In genomic region chr16:21794697-21795045, GRCm38 (mm10) we compare ENCODE assay signal across 9 mouse cellular contexts. TPM values are rescaled to one million over a fixed set of nuclear protein-coding genes. Genes with fewer than 3 reads are reported as not detected.
A peak's percentile ranks its signal among the peaks of the same experiment; 100 is the strongest.
DNase-seq lines count a peak whose midpoint lies in the region; ATAC-seq and TF ChIP-seq lines count a peak whose summit lies in the region.
"Had no signal": no experiment of that assay in that cellular context is flagged by ENCODE, and none has a peak within 500 bp of the region (broad histone marks: within the 10 kb centered on the region; RNA-seq: fewer than 3 reads in every experiment).

No protein-coding gene starts in this region.

- no peak for TF ChIP-seq RAD21 in MEL (IDR thresholded peaks at IDR 0.05; ENCODE audit: low read depth, low read length)

- 1% methylated on average over 14 of the region's 14 CpGs for WGBS in heart, embryonic 15.5 days
- under 1% methylated on average over 14 of the region's 14 CpGs for WGBS in forebrain, embryonic 15.5 days
- WGBS in liver, postnatal 0 days (ENCODE audit: insufficient replicate concordance), result under 1% methylated on average over 14 of the region's 14 CpGs

- DNase-seq in heart, adult 11 months, result no peak
- DNase-seq in MEL (ENCODE audit: low read depth, low spot score), result no peak
- no peak for DNase-seq in liver, postnatal 0 days
- DNase-seq in right cerebral cortex, postnatal 4 days, result no peak
- no peak for DNase-seq in layer of hippocampus, adult 9-10 months (ENCODE audit: low spot score)
- no peak for DNase-seq in layer of hippocampus, adult 9-11 months

- no peaks in the 10 kb centered on the region for H3K9me3 ChIP-seq in heart, embryonic 15.5 days (replicated peaks)
- no peaks in the 10 kb centered on the region for H3K9me3 ChIP-seq in MEL (replicated peaks; ENCODE audit: insufficient read depth, low read length)
- H3K9me3 ChIP-seq in forebrain, embryonic 15.5 days, result no peaks in the 10 kb centered on the region
- no peaks in the 10 kb centered on the region for H3K9me3 ChIP-seq in liver, postnatal 0 days (ENCODE audit: low read length)

- peak overlapping the region; percentile 90 for H3K9ac ChIP-seq in heart, embryonic 15.5 days
- peak overlapping the region; percentile 62 for H3K9ac ChIP-seq in MEL (ENCODE audit: control insufficient read depth, low read depth, low read length, poor library complexity, severe bottlenecking)
- H3K9ac ChIP-seq in forebrain, embryonic 15.5 days (replicated peaks), result peak overlapping the region; percentile 91
- peak overlapping the region; percentile 69 for H3K9ac ChIP-seq in liver, postnatal 0 days (replicated peaks)

- H3K27ac ChIP-seq in heart, embryonic 15.5 days, result peak overlapping the region; percentile 93
- peak overlapping the region; percentile 63 for H3K27ac ChIP-seq in MEL (ENCODE audit: control insufficient read depth, low read depth, low read length)
- H3K27ac ChIP-seq in forebrain, embryonic 15.5 days (replicated peaks), result peak overlapping the region; percentile 89
- peak overlapping the region; percentile 85 for H3K27ac ChIP-seq in liver, postnatal 0 days (ENCODE audit: low read depth)

- TF ChIP-seq CTCF in MEL (IDR thresholded peaks at IDR 0.05 in 2 of 3, conservative IDR thresholded peaks at IDR 0.05 in 1 of 3; ENCODE audit: control insufficient read depth in 1 of 3, insufficient read depth in 1 of 3, low read depth in 2 of 3, low read length in 3 of 3, poor library complexity in 1 of 3, severe bottlenecking in 1 of 3), result no peak
- no peak for TF ChIP-seq CTCF in liver, postnatal 0 days (IDR thresholded peaks at IDR 0.05; ENCODE audit: low read depth)

- H3K27me3 ChIP-seq in heart, embryonic 15.5 days, result no peaks in the 10 kb centered on the region
- no peaks in the 10 kb centered on the region for H3K27me3 ChIP-seq in MEL (ENCODE audit: control insufficient read depth in 1 of 2, insufficient read depth in 2 of 2, low read length in 2 of 2)
- H3K27me3 ChIP-seq in forebrain, embryonic 15.5 days, result no peaks in the 10 kb centered on the region
- no peaks in the 10 kb centered on the region for H3K27me3 ChIP-seq in liver, postnatal 0 days (ENCODE audit: insufficient read depth, low read length)

- H3K79me2 ChIP-seq in MEL (ENCODE audit: control insufficient read depth, insufficient read depth, low read length, poor library complexity), result no peaks in the 10 kb centered on the region; the same call in 1 of the 2 replicates

- H3K4me1 ChIP-seq in heart, embryonic 15.5 days (replicated peaks), result peaks cover 9% of the 10 kb centered on the region
- H3K4me1 ChIP-seq in MEL (ENCODE audit: control insufficient read depth in 1 of 2, insufficient read depth in 2 of 2, low read length in 2 of 2), result peaks cover 3 to 7% of the 10 kb centered on the region in 2 experiments; a peak in 2 of 4 replicates
- peaks cover 16% of the 10 kb centered on the region for H3K4me1 ChIP-seq in forebrain, embryonic 15.5 days
- peaks cover 27% of the 10 kb centered on the region for H3K4me1 ChIP-seq in liver, postnatal 0 days (ENCODE audit: insufficient read depth)

- TF ChIP-seq EP300 in MEL (IDR thresholded peaks at IDR 0.05; ENCODE audit: low read depth in 1 of 2, low read length in 2 of 2), result no peak
- TF ChIP-seq EP300 in liver, postnatal 0 days (IDR thresholded peaks at IDR 0.05; ENCODE audit: low read depth), result no peak

- H3K4me2 ChIP-seq in heart, embryonic 15.5 days, result peak overlapping the region; percentile 94
- H3K4me2 ChIP-seq in forebrain, embryonic 15.5 days (replicated peaks), result peak overlapping the region; percentile 69
- peak overlapping the region; percentile 78 for H3K4me2 ChIP-seq in liver, postnatal 0 days (ENCODE audit: low read depth, low read length)

- peak overlapping the region; percentile 95 for H3K4me3 ChIP-seq in heart, embryonic 15.5 days
- H3K4me3 ChIP-seq in MEL (ENCODE audit: control insufficient read depth in 1 of 2, insufficient read depth in 1 of 2, low read depth in 2 of 2, low read length in 2 of 2), result peak overlapping the region; percentile 85 to 92
- peak overlapping the region; percentile 98 for H3K4me3 ChIP-seq in forebrain, embryonic 15.5 days
- H3K4me3 ChIP-seq in liver, postnatal 0 days (ENCODE audit: low read depth, low read length), result peak overlapping the region; percentile 69

- no peak for ATAC-seq in heart, embryonic 15.5 days (replicated peaks; ENCODE audit: insufficient number of reproducible peaks, insufficient read depth, low FRiP score, low read depth)
- no peak; the same call in 1 of the 2 replicates for ATAC-seq in forebrain, embryonic 15.5 days (replicated peaks)
- ATAC-seq in liver, postnatal 0 days, result no peak

- TF ChIP-seq POLR2A in MEL (IDR thresholded peaks at IDR 0.05; ENCODE audit: control insufficient read depth in 1 of 2, insufficient read depth in 1 of 2, low read depth in 1 of 2, low read length in 2 of 2, poor library complexity in 1 of 2), result no peak

- H3K36me3 ChIP-seq in heart, embryonic 15.5 days, result peaks cover 6% of the 10 kb centered on the region; the same call in 1 of the 2 replicates
- peaks cover 0 to 25% of the 10 kb centered on the region in 2 experiments; a peak in 2 of 4 replicates for H3K36me3 ChIP-seq in MEL (ENCODE audit: control insufficient read depth in 1 of 2, insufficient read depth in 2 of 2, low read length in 2 of 2)
- H3K36me3 ChIP-seq in forebrain, embryonic 15.5 days, result peaks cover 7% of the 10 kb centered on the region
- 0 out of 2 replicates have a peak, but pooled peaks cover 2% of the 10 kb centered on the region for H3K36me3 ChIP-seq in liver, postnatal 0 days (replicated peaks; ENCODE audit: insufficient read depth, low read length)

TF ChIP-seq in MEL, 35 proteins besides CTCF, POLR2A, EP300 and RAD21:
- TF ChIP-seq ETS1 (IDR thresholded peaks at IDR 0.05; ENCODE audit: low read depth, low read length) (no peak), RCOR1 (IDR thresholded peaks at IDR 0.05; ENCODE audit: low read depth, low read length) (no peak), TCF12 (IDR thresholded peaks at IDR 0.05; ENCODE audit: low read depth, low read length) (no peak), UBTF (IDR thresholded peaks at IDR 0.05; ENCODE audit: borderline replicate concordance, insufficient read depth, low read depth, low read length) (no peak), CHD2 (IDR thresholded peaks at IDR 0.05; ENCODE audit: low read length) (no peak), TBP (IDR thresholded peaks at IDR 0.05; ENCODE audit: low read depth, low read length) (no peak), HCFC1 (IDR thresholded peaks at IDR 0.05; ENCODE audit: low read depth, low read length) (no peak), MXI1 (IDR thresholded peaks at IDR 0.05; ENCODE audit: low read depth, low read length) (no peak), ZC3H11A (IDR thresholded peaks at IDR 0.05; ENCODE audit: low read depth, low read length) (no peak), MAFK (IDR thresholded peaks at IDR 0.05; ENCODE audit: borderline replicate concordance, low read depth, low read length) (no peak)

RNA-seq across cellular contexts. Expression of gene Map3k13, which starts 0.5 kb away (rescaled TPM):
- polyA plus RNA-seq in heart, embryonic 15.5 days (2015; fragmentation: Nextera tagmentation; extraction: Ambion mirVana), result 0.60 and 0.85 TPM in 2 replicates
- 0.20 and 0.23 TPM in 2 replicates for total RNA-seq in MEL (2012; rRNA removed)
- under 1 TPM in 1 of 2 experiments, not detected in 1; 0.82 TPM for polyA plus RNA-seq in MEL (2012; ENCODE audit: insufficient read depth in 1 of 2, insufficient read length in 2 of 2, low read depth in 1 of 2, low replicate concordance in 2 of 2, missing spikeins in 1 of 2)
- polyA plus RNA-seq in forebrain, embryonic 15.5 days (2015; fragmentation: Nextera tagmentation; extraction: Ambion mirVana), result 5.7 and 5.8 TPM in 2 replicates
- 0.97 and 1.2 TPM in 2 replicates for polyA plus RNA-seq in liver, postnatal 0 days (2015; fragmentation: Nextera tagmentation; extraction: Ambion mirVana)
- total RNA-seq: hematopoietic stem cell, adult 5-6 weeks had no signal

RNA-seq across cellular contexts. Expression of gene Ehhadh, which starts 7.1 kb away (rescaled TPM):
- 2.4 and 3.1 TPM in 2 replicates for polyA plus RNA-seq in heart, embryonic 15.5 days (2015; fragmentation: Nextera tagmentation; extraction: Ambion mirVana)
- 4.3 and 5.3 TPM in 2 replicates for total RNA-seq in MEL (2012; rRNA removed)
- polyA plus RNA-seq in MEL (2012; ENCODE audit: insufficient read depth in 1 of 2, insufficient read length in 2 of 2, low read depth in 1 of 2, low replicate concordance in 2 of 2, missing spikeins in 1 of 2), result 1 to 10 TPM in 1 of 2 experiments, not detected in 1; 6.6 TPM
- polyA plus RNA-seq in forebrain, embryonic 15.5 days (2015; fragmentation: Nextera tagmentation; extraction: Ambion mirVana), result 0.51 and 0.85 TPM in 2 replicates
- 176 and 215 TPM in 2 replicates for polyA plus RNA-seq in liver, postnatal 0 days (2015; fragmentation: Nextera tagmentation; extraction: Ambion mirVana)

Comparison
In these comparisons a context has a peak if more than half of its experiments do, and no peak if none do; other contexts are left out.
1. RNA of gene Ehhadh, which starts 7.1 kb away (polyA plus RNA-seq): 176 to 215 TPM in liver, postnatal 0 days; 6.6 TPM in MEL, 2.4 to 3.1 TPM in heart, embryonic 15.5 days and 0.51 to 0.85 TPM in forebrain, embryonic 15.5 days; every median in the first group is over 10 times any median in the second.
2. Peak in every context shown above with its lines, with median percentiles within 50 percentile points of each other: H3K27ac ChIP-seq, H3K4me2 ChIP-seq, H3K4me3 ChIP-seq and H3K9ac ChIP-seq.